In genomic region chr17:86753130-86753821, GRCm38 (mm10) we compare ENCODE assay signal across 7 mouse cellular contexts. TPM values are rescaled to one million over a fixed set of nuclear protein-coding genes. Genes with fewer than 3 reads are reported as not detected.
DNase-seq lines count a peak whose midpoint lies in the region; ATAC-seq and TF ChIP-seq lines count a peak whose summit lies in the region.

Gene Epas1 (plus strand): TSS chr17:86753700.

- peak; percentile 97 for DNase-seq in heart, embryonic 10.5 days (ENCODE audit: low spot score)
- peak; percentile 95 for DNase-seq in kidney, adult 9 months
- DNase-seq in spleen, adult 18-20 months: peak; percentile 64 to 67

- peaks cover 5% of the 10 kb centered on the region for H3K4me1 ChIP-seq in bone marrow macrophage, adult 2 months (ENCODE audit: control insufficient read depth, insufficient read depth, low read length)
- H3K4me1 ChIP-seq in embryonic facial prominence, embryonic 15.5 days: peaks cover 25% of the 10 kb centered on the region
- peaks cover 35% of the 10 kb centered on the region for H3K4me1 ChIP-seq in heart, embryonic 10.5 days
- peaks cover 23% of the 10 kb centered on the region for H3K4me1 ChIP-seq in limb, embryonic 15.5 days
- H3K4me1 ChIP-seq in midbrain, embryonic 16.5 days (ENCODE audit: control insufficient read depth, insufficient read depth, low read length): peaks cover 15% of the 10 kb centered on the region

- peak within 1 kb of the TSS; percentile 82 for H3K4me2 ChIP-seq in embryonic facial prominence, embryonic 15.5 days (replicated peaks)
- peak within 1 kb of the TSS; percentile 95 for H3K4me2 ChIP-seq in limb, embryonic 15.5 days
- peak within 1 kb of the TSS; percentile 97 for H3K4me2 ChIP-seq in midbrain, embryonic 16.5 days (ENCODE audit: low read length)

- peak; percentile 95 for ATAC-seq in embryonic facial prominence, embryonic 15.5 days (ENCODE audit: insufficient number of reproducible peaks, low FRiP score, low TSS enrichment, low read depth)
- peak; percentile 89 for ATAC-seq in limb, embryonic 15.5 days (ENCODE audit: insufficient number of reproducible peaks, low FRiP score, low TSS enrichment, low read depth)
- ATAC-seq in midbrain, embryonic 16.5 days: peak; percentile 86

- no peak for TF ChIP-seq POLR2A in bone marrow macrophage, adult 2 months (IDR thresholded peaks at IDR 0.05; ENCODE audit: borderline replicate concordance, low read depth, low read length)

- peak within 1 kb of the TSS; percentile 70 for H3K27ac ChIP-seq in bone marrow macrophage, adult 2 months (ENCODE audit: insufficient read depth, low read depth, low read length)
- no peak within 1 kb of the TSS for H3K27ac ChIP-seq in embryonic facial prominence, embryonic 15.5 days (replicated peaks)
- H3K27ac ChIP-seq in heart, embryonic 10.5 days: peak within 1 kb of the TSS; percentile 84
- H3K27ac ChIP-seq in limb, embryonic 15.5 days: no peak within 1 kb of the TSS
- H3K27ac ChIP-seq in midbrain, embryonic 16.5 days (ENCODE audit: low read length): no peak within 1 kb of the TSS

- peak within 1 kb of the TSS; percentile 75 for H3K4me3 ChIP-seq in bone marrow macrophage, adult 2 months (ENCODE audit: insufficient read depth, low read length)
- H3K4me3 ChIP-seq in embryonic facial prominence, embryonic 15.5 days (replicated peaks): peak within 1 kb of the TSS; percentile 57
- peak within 1 kb of the TSS; percentile 77 for H3K4me3 ChIP-seq in heart, embryonic 10.5 days
- peak within 1 kb of the TSS; percentile 52 for H3K4me3 ChIP-seq in limb, embryonic 15.5 days
- peak within 1 kb of the TSS; percentile 48 for H3K4me3 ChIP-seq in midbrain, embryonic 16.5 days (ENCODE audit: low read depth, low read length)

- no peak for TF ChIP-seq CTCF in bone marrow macrophage, adult 2 months (IDR thresholded peaks at IDR 0.05; ENCODE audit: low read depth, low read length)

- H3K9ac ChIP-seq in embryonic facial prominence, embryonic 15.5 days: peak within 1 kb of the TSS; percentile 31; the same call in 1 of the 2 replicates
- H3K9ac ChIP-seq in limb, embryonic 15.5 days: peak within 1 kb of the TSS; percentile 31; the same call in 1 of the 2 replicates
- H3K9ac ChIP-seq in midbrain, embryonic 16.5 days (ENCODE audit: low read depth, low read length): peak within 1 kb of the TSS; percentile 39

- H3K9me3 ChIP-seq in embryonic facial prominence, embryonic 15.5 days (replicated peaks): no peaks in the 10 kb centered on the region
- H3K9me3 ChIP-seq in heart, embryonic 10.5 days: no peaks in the 10 kb centered on the region
- H3K9me3 ChIP-seq in limb, embryonic 15.5 days: no peaks in the 10 kb centered on the region
- no peaks in the 10 kb centered on the region for H3K9me3 ChIP-seq in midbrain, embryonic 16.5 days (replicated peaks; ENCODE audit: control insufficient read depth, low read length, poor library complexity, severe bottlenecking)

- H3K36me3 ChIP-seq in embryonic facial prominence, embryonic 15.5 days: no peaks in the 10 kb centered on the region
- H3K36me3 ChIP-seq in heart, embryonic 10.5 days: no peaks in the 10 kb centered on the region
- H3K36me3 ChIP-seq in limb, embryonic 15.5 days: no peaks in the 10 kb centered on the region
- H3K36me3 ChIP-seq in midbrain, embryonic 16.5 days (ENCODE audit: control insufficient read depth, insufficient read depth, low read length): no peaks in the 10 kb centered on the region

- under 1% methylated on average over 58 of the region's 60 CpGs for WGBS in embryonic facial prominence, embryonic 15.5 days
- under 1% methylated on average over 60 of the region's 60 CpGs for WGBS in heart, embryonic 10.5 days
- 1% methylated on average over 60 of the region's 60 CpGs for WGBS in limb, embryonic 15.5 days
- WGBS in midbrain, embryonic 16.5 days: under 1% methylated on average over 47 of the region's 60 CpGs

- peaks cover 55% of the 10 kb centered on the region for H3K27me3 ChIP-seq in embryonic facial prominence, embryonic 15.5 days
- H3K27me3 ChIP-seq in heart, embryonic 10.5 days (ENCODE audit: insufficient read depth, poor library complexity, severe bottlenecking): peaks cover 59% of the 10 kb centered on the region
- H3K27me3 ChIP-seq in limb, embryonic 15.5 days: peaks cover 57% of the 10 kb centered on the region
- peaks cover 50% of the 10 kb centered on the region for H3K27me3 ChIP-seq in midbrain, embryonic 16.5 days (ENCODE audit: control insufficient read depth, insufficient read depth, low read depth, low read length)

RNA-seq across cellular contexts. Expression of gene Epas1, which starts in this region (rescaled TPM):
- 0.74 and 1.1 TPM in 2 replicates for polyA plus RNA-seq in bone marrow macrophage, adult 2 months (2012; ENCODE audit: insufficient read depth, insufficient read length, missing spikeins)
- polyA plus RNA-seq in embryonic facial prominence, embryonic 15.5 days (2015; fragmentation: Nextera tagmentation; extraction: Ambion mirVana): 6.0 and 9.8 TPM in 2 replicates
- polyA plus RNA-seq in heart, embryonic 10.5 days (2016; fragmentation: Nextera tagmentation; extraction: Ambion mirVana): 5.8 and 6.0 TPM in 2 replicates
- 5.6 and 5.9 TPM in 2 replicates for polyA plus RNA-seq in limb, embryonic 15.5 days (2015; fragmentation: Nextera tagmentation; extraction: Ambion mirVana)
- 4.8 and 5.4 TPM in 2 replicates for polyA plus RNA-seq in midbrain, embryonic 16.5 days (2015; fragmentation: Nextera tagmentation; extraction: Ambion mirVana)

Comparison
In these comparisons a context has a peak if more than half of its experiments do, and no peak if none do; other contexts are left out.
1. H3K27ac ChIP-seq: peak in bone marrow macrophage, adult 2 months (single experiment) and heart, embryonic 10.5 days (single experiment); none in embryonic facial prominence, embryonic 15.5 days (single experiment), limb, embryonic 15.5 days (single experiment) and midbrain, embryonic 16.5 days (single experiment).
2. Peak in every context shown above with its lines, with median percentiles within 50 percentile points of each other: H3K4me3 ChIP-seq, ATAC-seq, H3K4me2 ChIP-seq, H3K9ac ChIP-seq and DNase-seq.